Mouse (Mus musculus): Measurements from ENCODE around the gene Serinc5. TPM values are rescaled to one million over a fixed set of nuclear protein-coding genes. Genes with fewer than 3 reads are reported as not detected.
A peak's percentile ranks its signal among the peaks of the same experiment; 100 is the strongest.

Gene Serinc5
- polyA plus RNA-seq, 1 experiment from 2014 or later: 9.9 TPM

GRCm38 (mm10) chr13:92662555-92663286 is 51.8 kb downstream of the Serinc5 start:
- no peak overlapping the region for H3K4me3 ChIP-seq (ENCODE audit: low read depth, low read length)
- no peak overlapping the region for H3K9ac ChIP-seq (ENCODE audit: low read depth, low read length)
- WGBS (ENCODE audit: insufficient replicate concordance): 67% methylated on average over 8 of the region's 8 CpGs
- H3K4me2 ChIP-seq: no peak overlapping the region
- H3K27ac ChIP-seq (ENCODE audit: low read depth, low read length): no peak overlapping the region
- no peaks in the 10 kb centered on the region for H3K9me3 ChIP-seq (replicated peaks; ENCODE audit: control insufficient read depth, low read length)
- peaks cover 11% of the 10 kb centered on the region for H3K4me1 ChIP-seq (ENCODE audit: control insufficient read depth, insufficient read depth, low read length)
- no peaks in the 10 kb centered on the region for H3K27me3 ChIP-seq (ENCODE audit: control insufficient read depth, insufficient read depth, low read length)
- H3K36me3 ChIP-seq (ENCODE audit: control insufficient read depth, insufficient read depth, low read length): 0 out of 2 replicates have a peak, but pooled peaks cover 2% of the 10 kb centered on the region
- no peak for ATAC-seq (replicated peaks; ENCODE audit: insufficient number of reproducible peaks, low FRiP score, low TSS enrichment)

DNA sequence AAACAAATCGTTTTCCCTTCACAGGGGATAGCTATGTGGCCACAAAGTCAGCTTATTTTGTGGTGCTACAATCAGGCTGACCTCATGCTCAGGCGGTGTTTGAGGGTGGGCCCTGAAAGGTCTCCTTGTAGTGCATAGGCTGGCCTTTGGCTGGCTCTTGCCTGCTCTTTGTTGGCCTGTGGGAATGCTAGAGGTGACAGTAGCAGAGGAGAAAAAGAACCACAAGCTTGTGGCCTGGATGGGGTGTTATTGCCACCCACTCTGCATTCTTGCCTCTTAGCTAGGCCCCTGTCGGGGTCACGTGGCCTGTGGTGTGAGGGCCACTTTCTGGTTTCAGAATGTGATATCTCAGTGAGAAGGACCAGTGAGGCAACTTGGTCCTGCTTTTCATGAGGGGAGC is 54.1 kb downstream of the Serinc5 start:
- Histone ChIP-seq H3K36me3 (ENCODE audit: control insufficient read depth, insufficient read depth, low read length) (0 out of 2 replicates have a peak, but pooled peaks cover 2% of the 10 kb centered on the region), H3K4me2 (no peak overlapping the region), H3K27me3 (ENCODE audit: control insufficient read depth, insufficient read depth, low read length) (no peaks in the 10 kb centered on the region), H3K9me3 (replicated peaks; ENCODE audit: control insufficient read depth, low read length) (no peaks in the 10 kb centered on the region), H3K4me1 (ENCODE audit: control insufficient read depth, insufficient read depth, low read length) (peaks cover 11% of the 10 kb centered on the region), H3K9ac (ENCODE audit: low read depth, low read length) (no peak overlapping the region), H3K4me3 (ENCODE audit: low read depth, low read length) (no peak overlapping the region), H3K27ac (ENCODE audit: low read depth, low read length) (no peak overlapping the region)
- WGBS (ENCODE audit: insufficient replicate concordance): 59% methylated on average over 4 of the region's 4 CpGs
- ATAC-seq (replicated peaks; ENCODE audit: insufficient number of reproducible peaks, low FRiP score, low TSS enrichment): no peak

DNA sequence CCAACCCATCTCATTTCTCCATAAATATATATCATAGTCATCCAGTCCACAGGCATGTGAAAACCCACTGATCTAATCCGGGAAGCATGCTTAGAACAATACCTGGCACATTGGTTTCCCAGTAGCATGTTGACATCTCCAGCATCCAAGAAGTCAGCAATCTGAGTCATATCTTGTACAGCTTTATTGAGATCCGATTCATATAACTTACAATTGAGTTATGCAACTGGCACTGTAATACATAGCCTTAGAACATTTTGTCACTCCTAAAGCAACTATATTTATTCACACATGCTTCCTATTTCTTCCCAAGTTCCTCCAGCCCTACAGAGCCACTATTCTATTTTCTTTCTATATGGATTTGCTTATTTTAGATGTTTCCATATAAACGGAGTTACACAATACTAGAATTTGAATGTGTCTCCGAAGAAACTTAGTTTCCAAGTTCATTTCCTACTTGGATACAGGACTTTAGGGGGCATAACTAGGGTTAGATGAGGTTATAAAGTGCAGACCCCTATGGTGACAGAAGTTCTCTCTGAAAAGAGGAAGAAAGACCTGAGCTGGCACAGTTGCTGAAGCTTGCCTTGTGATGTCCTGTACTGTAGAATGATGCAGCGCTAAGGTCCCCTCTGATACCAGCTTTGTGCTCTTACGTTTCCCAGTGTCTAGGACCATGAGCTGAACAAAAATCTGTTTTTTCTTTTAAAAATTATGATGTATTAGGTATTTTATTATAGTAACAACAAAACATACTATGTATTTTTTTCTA is 57.5 kb downstream of the Serinc5 start:
- Histone ChIP-seq H3K27ac (ENCODE audit: low read depth, low read length) (no peak overlapping the region), H3K27me3 (ENCODE audit: control insufficient read depth, insufficient read depth, low read length) (no peaks in the 10 kb centered on the region)
- no peak for ATAC-seq (replicated peaks; ENCODE audit: insufficient number of reproducible peaks, low FRiP score, low TSS enrichment)

GRCm38 (mm10) chr13:92671727-92672126 is 60.8 kb downstream of the Serinc5 start:
- Histone ChIP-seq H3K4me3 (ENCODE audit: low read depth, low read length) (no peak overlapping the region), H3K9me3 (replicated peaks; ENCODE audit: control insufficient read depth, low read length) (no peaks in the 10 kb centered on the region), H3K4me1 (ENCODE audit: control insufficient read depth, insufficient read depth, low read length) (peaks cover 25% of the 10 kb centered on the region), H3K4me2 (no peak overlapping the region), H3K27ac (ENCODE audit: low read depth, low read length) (no peak overlapping the region), H3K27me3 (ENCODE audit: control insufficient read depth, insufficient read depth, low read length) (no peaks in the 10 kb centered on the region), H3K36me3 (ENCODE audit: control insufficient read depth, insufficient read depth, low read length) (no peaks in the 10 kb centered on the region), H3K9ac (ENCODE audit: low read depth, low read length) (no peak overlapping the region)
- ATAC-seq (replicated peaks; ENCODE audit: insufficient number of reproducible peaks, low FRiP score, low TSS enrichment): no peak
- 76% methylated on average over 1 of the region's 1 CpGs for whole genome bisulfite sequencing (ENCODE audit: insufficient replicate concordance)

More for the DNA sequence above, 57.5 kb downstream of the Serinc5 start:
- Histone ChIP-seq H3K9ac (ENCODE audit: low read depth, low read length) (no peak overlapping the region), H3K4me3 (ENCODE audit: low read depth, low read length) (no peak overlapping the region), H3K4me2 (no peak overlapping the region), H3K4me1 (ENCODE audit: control insufficient read depth, insufficient read depth, low read length) (peaks cover 11% of the 10 kb centered on the region), H3K36me3 (ENCODE audit: control insufficient read depth, insufficient read depth, low read length) (no peaks in the 10 kb centered on the region), H3K9me3 (replicated peaks; ENCODE audit: control insufficient read depth, low read length) (no peaks in the 10 kb centered on the region)
- 89% methylated on average over 6 of the region's 6 CpGs for WGBS (ENCODE audit: insufficient replicate concordance)

DNA sequence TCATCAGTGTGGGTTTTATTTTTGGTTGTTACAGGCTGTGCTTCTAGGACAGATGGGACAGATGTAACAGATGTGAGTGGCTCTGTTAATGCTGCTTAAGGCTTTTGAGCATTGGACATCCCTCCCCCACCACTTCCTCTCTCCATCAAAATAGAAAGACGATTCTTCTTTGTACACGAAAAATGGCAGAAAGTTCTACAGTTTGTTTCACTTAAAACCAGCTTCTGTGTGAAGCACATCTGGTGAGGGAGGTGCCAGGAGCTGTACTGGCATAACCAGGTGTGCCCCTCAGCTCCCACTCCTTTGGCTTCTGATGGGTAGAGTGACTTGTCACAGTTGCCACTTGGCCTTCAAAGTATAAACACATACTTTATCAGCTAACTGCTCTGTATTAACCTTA is 63.8 kb downstream of the Serinc5 start:
- Histone ChIP-seq H3K4me3 (ENCODE audit: low read depth, low read length) (no peak overlapping the region), H3K4me1 (ENCODE audit: control insufficient read depth, insufficient read depth, low read length) (peaks cover 35% of the 10 kb centered on the region), H3K4me2 (no peak overlapping the region), H3K27ac (ENCODE audit: low read depth, low read length) (no peak overlapping the region), H3K36me3 (ENCODE audit: control insufficient read depth, insufficient read depth, low read length) (no peaks in the 10 kb centered on the region), H3K27me3 (ENCODE audit: control insufficient read depth, insufficient read depth, low read length) (no peaks in the 10 kb centered on the region), H3K9ac (ENCODE audit: low read depth, low read length) (no peak overlapping the region), H3K9me3 (replicated peaks; ENCODE audit: control insufficient read depth, low read length) (no peaks in the 10 kb centered on the region)
- WGBS (ENCODE audit: insufficient replicate concordance): 68% methylated on average over 2 of the region's 2 CpGs
- ATAC-seq (replicated peaks; ENCODE audit: insufficient number of reproducible peaks, low FRiP score, low TSS enrichment): no peak

- ATAC-seq (replicated peaks; ENCODE audit: insufficient number of reproducible peaks, low FRiP score, low TSS enrichment): no peak
- H3K9ac ChIP-seq (ENCODE audit: low read depth, low read length): no peak overlapping the region
- H3K9me3 ChIP-seq (replicated peaks; ENCODE audit: control insufficient read depth, low read length): no peaks in the 10 kb centered on the region
- no peaks in the 10 kb centered on the region for H3K27me3 ChIP-seq (ENCODE audit: control insufficient read depth, insufficient read depth, low read length)
- no peak overlapping the region for H3K4me2 ChIP-seq
- H3K4me3 ChIP-seq (ENCODE audit: low read depth, low read length): no peak overlapping the region
- 70% methylated on average over 3 of the region's 3 CpGs for WGBS (ENCODE audit: insufficient replicate concordance)
- peaks cover 36% of the 10 kb centered on the region for H3K4me1 ChIP-seq (ENCODE audit: control insufficient read depth, insufficient read depth, low read length)
- no peak overlapping the region for H3K27ac ChIP-seq (ENCODE audit: low read depth, low read length)
- H3K36me3 ChIP-seq (ENCODE audit: control insufficient read depth, insufficient read depth, low read length): no peaks in the 10 kb centered on the region
Observed at GRCm38 (mm10) chr13:92675308-92675707, 64.4 kb downstream of the Serinc5 start.

DNA sequence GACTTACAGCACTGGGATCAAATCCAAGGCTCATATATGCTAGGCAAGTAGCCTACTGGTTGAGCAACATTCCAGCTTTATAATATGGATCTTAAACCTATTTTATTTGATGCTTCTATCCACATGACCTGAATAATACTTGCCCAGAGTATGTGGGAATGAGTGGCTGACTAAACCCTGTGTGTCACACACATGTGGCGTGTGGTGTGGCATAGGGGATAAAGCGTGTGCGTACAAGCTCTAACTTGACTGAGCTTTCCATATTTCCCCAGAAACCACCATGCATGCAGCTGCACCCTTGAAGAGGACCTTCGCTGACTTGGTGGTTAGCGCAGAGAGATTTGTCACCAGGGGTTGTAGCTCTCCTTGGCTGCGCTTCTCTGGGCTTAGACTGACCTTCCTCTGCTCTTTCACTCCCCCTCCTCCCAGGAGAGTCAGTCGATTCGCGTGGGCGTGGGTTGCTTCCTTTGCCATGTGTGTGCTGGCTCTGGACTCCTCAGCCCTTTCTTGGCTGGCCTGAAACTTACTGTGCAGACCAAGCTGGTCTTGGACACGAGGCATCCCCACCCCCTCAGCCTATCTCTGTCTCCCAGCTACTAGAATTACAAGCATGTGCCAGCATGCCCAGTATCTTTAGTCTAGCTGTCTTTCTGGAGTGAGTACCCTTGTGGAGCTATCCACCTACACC is 65.2 kb downstream of the Serinc5 start:
- Histone ChIP-seq H3K9me3 (replicated peaks; ENCODE audit: control insufficient read depth, low read length) (no peaks in the 10 kb centered on the region), H3K36me3 (ENCODE audit: control insufficient read depth, insufficient read depth, low read length) (no peaks in the 10 kb centered on the region), H3K4me3 (ENCODE audit: low read depth, low read length) (no peak overlapping the region), H3K4me2 (peak overlapping the region; percentile 15), H3K4me1 (ENCODE audit: control insufficient read depth, insufficient read depth, low read length) (peaks cover 36% of the 10 kb centered on the region), H3K27me3 (ENCODE audit: control insufficient read depth, insufficient read depth, low read length) (no peaks in the 10 kb centered on the region), H3K27ac (ENCODE audit: low read depth, low read length) (0 out of 2 replicates have a peak overlapping the region, but pooled peaks have one; percentile 5), H3K9ac (ENCODE audit: low read depth, low read length) (no peak overlapping the region)
- WGBS (ENCODE audit: insufficient replicate concordance): 65% methylated on average over 11 of the region's 11 CpGs
- peak; percentile 53; the same call in 1 of the 2 replicates for ATAC-seq (replicated peaks; ENCODE audit: insufficient number of reproducible peaks, low FRiP score, low TSS enrichment)

- no peak overlapping the region for H3K4me2 ChIP-seq
- no peak for ATAC-seq (replicated peaks; ENCODE audit: insufficient number of reproducible peaks, low FRiP score, low TSS enrichment)
- H3K9me3 ChIP-seq (replicated peaks; ENCODE audit: control insufficient read depth, low read length): no peaks in the 10 kb centered on the region
- no peaks in the 10 kb centered on the region for H3K36me3 ChIP-seq (ENCODE audit: control insufficient read depth, insufficient read depth, low read length)
- H3K4me1 ChIP-seq (ENCODE audit: control insufficient read depth, insufficient read depth, low read length): peaks cover 36% of the 10 kb centered on the region
- H3K27ac ChIP-seq (ENCODE audit: low read depth, low read length): no peak overlapping the region
- no peak overlapping the region for H3K4me3 ChIP-seq (ENCODE audit: low read depth, low read length)
- WGBS (ENCODE audit: insufficient replicate concordance): 45% methylated on average over 4 of the region's 4 CpGs
- H3K27me3 ChIP-seq (ENCODE audit: control insufficient read depth, insufficient read depth, low read length): no peaks in the 10 kb centered on the region
- H3K9ac ChIP-seq (ENCODE audit: low read depth, low read length): no peak overlapping the region
Observed at GRCm38 (mm10) chr13:92677656-92678055, 66.8 kb downstream of the Serinc5 start.
